Mouse (Mus musculus): ENCODE results near the gene Gm27179. TPM values are rescaled to one million over a fixed set of nuclear protein-coding genes. Genes with fewer than 3 reads are reported as not detected.
"Not testable (repeated sequence)": the region's sequence is repeated elsewhere in the genome, so short reads cannot be mapped to it uniquely, and the experiment has no call there.

Gene Gm27179
- polyA plus RNA-seq (2012; rRNA removed): not detected in 2 replicates

DNA sequence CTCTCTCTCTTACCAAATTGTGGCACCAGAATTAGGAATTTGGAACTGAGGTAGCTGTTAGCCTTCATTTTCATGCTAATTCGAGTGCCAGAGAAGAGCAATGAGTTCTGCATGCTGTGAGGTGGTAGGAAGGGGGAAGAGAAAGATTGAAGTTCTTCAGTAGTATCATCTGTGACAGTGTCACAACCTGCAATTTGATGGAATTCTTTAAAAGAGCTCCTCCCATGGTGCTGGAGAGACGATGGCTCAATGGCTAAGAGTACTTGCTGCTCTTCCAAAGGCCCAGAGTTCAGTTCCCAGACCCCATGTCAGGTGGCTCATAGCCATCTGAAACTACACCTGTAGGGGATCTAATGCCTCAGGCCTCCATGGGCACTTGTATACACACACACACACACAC lies at the start of gene Gm27179:
Gene Gm27179, minus strand, starts transcription at position 101 of the 400 bp plus-strand sequence.
- not testable (repeated sequence) for DNase-seq (ENCODE audit: low read depth)

DNA sequence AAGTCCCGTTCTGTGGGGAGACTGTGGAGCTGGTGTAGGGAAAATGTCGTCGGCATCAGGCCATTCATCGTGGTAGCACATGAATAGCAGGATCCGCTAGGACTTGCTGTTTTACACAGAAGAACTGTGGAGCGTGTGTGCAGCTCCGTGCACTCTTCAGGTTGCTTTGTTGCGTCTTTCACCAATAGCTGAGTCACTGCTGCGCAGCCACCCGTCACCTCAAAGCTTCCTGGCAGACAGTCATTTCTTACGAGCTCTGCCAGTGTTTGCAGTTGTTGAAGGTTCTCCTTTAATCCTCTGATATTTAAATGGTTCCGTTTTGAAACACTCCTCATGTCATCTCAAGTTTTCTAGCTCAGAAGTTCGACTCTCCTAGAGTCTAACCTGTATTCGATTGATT lies 45.2 kb upstream of the Gm27179 start:
- DNase-seq (ENCODE audit: low read depth): not testable (repeated sequence)

DNA sequence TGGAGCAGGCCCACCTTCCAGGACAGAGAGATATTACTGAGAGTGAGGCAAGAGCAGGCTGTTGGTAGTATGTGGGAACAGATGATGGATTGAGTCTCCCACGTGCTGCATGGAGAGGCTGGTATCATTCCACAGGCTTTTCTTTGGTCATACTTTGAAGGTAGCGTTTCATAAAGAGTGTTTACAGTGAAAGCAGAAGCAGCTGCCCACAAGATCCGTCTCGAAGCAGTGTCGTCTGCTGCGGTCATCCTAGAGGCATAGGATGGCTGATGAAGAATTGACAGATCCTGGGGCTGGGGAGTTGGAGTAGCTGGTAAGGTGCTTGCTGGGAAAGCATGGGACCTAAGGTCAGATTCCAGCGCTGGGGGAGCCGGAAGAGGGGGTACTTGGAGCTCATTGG lies 44.5 kb upstream of the Gm27179 start:
- DNase-seq (ENCODE audit: low read depth): not testable (repeated sequence)

DNA sequence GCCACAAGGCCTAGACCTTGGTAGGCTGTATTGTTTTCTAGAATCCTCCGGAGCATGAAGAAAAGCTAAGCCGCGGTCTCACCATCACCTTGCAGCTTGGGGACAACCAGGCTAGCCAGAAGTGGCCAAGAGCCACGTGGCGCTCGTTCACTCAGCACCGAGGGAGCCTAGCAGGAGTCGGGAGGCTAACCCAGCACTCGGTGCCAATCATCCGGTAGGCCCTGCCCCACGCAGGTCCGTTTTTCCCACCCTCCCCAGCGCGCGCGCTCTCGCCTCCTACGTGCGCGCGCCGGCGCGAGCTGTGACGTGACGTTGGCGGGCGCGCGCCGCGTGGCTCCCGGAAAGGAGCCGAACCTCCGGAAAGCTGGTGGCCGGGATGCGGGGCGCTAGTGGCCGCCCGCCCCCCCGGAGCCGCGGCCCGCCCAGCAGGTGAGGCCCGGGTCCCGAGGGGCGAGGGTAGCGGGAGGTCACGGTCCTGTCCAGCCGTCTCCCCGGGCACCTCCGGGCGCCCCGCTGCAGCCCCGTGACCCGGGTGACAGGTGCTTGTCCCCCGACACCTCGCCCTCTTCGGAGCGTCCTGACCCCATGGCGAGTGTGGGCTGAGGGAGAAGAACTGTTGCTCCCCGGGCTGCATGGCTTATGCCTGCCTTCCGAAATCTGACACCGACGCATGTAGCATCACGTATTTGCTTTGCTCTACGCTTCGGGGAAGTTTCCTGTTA lies 42.9 kb upstream of the Gm27179 start, which contains the start of gene Entpd4b:
Gene Entpd4b, plus strand, starts transcription at position 315 of the 722 bp plus-strand sequence.
- DNase-seq (ENCODE audit: low read depth): not testable (repeated sequence)

DNA sequence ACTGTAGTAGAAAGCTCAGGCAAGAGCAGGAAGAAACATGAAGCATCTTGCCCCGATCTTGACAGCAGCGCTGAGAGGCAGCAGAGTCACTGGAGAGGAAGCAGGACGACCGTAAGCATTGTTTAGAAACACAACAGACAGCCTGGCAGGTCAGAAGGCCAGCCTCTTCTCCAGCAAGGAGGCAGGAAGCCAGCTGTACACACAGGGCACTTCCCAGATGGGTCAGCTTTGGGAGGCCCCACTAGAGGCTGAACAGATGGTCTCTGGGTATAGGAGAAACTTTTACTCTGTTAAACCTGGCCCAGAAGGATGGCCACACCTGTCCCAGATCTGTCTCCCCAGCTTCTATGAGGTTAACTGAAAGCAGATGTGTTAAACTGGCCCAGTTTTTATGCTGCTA lies 35.0 kb upstream of the Gm27179 start:
- DNase-seq (ENCODE audit: low read depth): not testable (repeated sequence)

DNA sequence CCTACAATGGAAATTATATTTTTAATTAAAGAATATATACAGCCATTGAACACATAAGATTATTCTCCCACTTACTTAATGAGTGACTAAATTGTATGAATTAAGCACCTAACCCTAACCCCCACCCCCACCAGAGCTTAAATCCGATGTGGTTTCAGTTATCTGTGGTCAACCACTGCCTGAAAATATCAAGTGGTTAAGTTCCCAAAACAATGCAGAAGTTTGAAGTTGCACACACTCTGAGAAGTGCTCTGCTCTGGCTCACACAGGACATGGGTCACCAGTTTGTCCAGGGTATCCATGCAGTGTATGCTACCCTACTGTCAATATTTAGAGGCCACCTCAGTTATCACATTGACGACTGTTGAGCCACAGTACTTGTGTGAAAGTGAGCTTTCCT lies 32.7 kb upstream of the Gm27179 start:
- DNase-seq (ENCODE audit: low read depth): not testable (repeated sequence)

DNA sequence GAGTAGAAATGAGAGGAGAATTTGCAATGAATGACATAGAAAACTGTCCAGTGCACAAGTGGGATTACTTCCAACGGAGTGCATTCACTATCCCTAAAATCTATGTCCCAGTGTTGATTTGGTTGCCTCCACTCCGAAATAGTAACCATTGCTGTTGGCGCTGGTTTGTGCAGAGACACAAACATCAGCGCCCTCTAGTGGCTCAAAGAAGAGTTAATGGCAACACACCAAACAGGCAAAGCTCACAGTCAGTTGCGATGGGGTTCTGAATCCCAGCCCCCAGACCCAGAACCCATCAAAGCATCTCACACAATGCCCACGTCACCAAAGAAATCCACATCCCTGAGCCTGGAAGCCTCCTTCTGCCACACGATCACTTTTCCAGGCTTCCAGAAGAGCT lies 31.7 kb upstream of the Gm27179 start:
- DNase-seq (ENCODE audit: low read depth): not testable (repeated sequence)

DNA sequence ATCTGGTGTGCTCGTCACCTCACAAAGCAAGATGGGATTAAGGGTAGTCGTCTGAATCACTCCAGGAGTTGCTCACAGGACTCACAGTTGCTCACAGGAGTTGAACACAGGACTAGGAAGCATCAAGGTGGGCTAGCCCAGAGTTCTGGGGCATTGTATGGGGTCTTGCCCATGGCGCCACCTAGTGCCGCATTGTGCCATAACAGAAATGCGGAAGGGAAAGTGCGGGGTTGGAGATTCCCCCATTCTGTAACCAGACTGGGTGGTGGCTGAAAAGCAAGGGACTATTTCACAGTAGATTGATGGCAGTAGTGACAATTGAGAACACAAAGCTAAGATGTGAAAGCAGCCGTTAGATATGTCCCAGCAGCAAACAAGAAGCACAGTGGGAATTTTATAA lies 30.3 kb upstream of the Gm27179 start:
- DNase-seq (ENCODE audit: low read depth): not testable (repeated sequence)

DNA sequence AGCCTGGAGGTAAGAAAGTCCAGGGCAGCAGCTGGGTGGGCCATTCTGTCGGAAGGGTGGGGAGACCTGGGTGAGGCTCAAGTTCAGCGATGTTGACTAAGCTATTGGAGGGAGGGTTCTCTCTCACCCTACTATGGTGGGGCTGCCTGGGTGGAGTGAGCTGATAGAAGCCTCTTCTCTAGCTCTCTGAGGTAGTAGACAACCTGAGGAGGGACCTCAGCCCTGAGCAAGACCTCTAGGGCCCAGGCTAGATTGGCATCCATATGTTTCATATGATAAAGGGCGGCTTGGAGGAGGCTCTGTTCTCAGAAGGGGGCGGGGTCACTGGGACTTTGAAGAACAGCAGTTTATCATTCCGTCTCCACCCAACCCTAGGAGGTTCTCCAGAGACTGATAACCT lies 27.8 kb upstream of the Gm27179 start:
- not testable (repeated sequence) for DNase-seq (ENCODE audit: low read depth)

DNA sequence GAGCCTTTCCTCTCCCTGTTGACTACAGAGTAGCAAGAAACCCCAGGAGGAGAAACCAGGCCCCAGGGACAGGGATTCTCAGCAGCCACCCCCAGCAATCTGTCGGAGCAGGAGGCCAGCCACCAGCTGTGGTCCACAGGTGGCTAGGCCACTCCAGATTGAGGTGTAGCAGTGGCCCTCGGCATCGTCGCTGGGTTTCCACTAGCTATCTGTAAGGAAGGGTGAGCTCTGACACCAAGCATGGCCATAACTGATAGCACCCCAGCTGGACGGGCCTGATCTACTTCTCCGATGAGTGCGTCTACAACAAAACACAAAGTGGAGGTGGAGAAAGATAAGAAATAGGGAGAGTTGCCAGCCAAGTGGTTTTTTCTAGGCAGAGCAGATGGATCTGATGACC lies 24.2 kb upstream of the Gm27179 start:
- not testable (repeated sequence) for DNase-seq (ENCODE audit: low read depth)

DNA sequence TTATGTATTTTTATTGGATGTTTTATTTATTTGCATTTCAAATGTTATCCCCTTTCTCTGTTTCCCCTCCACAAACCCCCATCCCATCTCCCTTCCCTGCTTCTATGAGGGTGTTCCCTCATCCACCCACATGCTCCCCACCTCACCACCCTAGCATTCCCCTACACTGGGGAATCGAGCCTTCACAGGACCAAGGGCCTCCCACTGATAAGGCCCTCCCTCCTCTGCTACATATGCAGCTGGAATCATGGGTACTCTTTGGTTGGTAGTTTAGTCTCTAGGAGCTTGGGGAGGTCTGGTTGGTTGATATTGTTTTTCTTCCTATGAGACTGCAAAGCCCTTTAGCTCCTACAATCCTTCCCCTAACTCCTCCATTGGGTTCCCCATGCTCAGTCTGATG lies 13.9 kb upstream of the Gm27179 start:
- DNase-seq (ENCODE audit: low read depth): not testable (repeated sequence)

DNA sequence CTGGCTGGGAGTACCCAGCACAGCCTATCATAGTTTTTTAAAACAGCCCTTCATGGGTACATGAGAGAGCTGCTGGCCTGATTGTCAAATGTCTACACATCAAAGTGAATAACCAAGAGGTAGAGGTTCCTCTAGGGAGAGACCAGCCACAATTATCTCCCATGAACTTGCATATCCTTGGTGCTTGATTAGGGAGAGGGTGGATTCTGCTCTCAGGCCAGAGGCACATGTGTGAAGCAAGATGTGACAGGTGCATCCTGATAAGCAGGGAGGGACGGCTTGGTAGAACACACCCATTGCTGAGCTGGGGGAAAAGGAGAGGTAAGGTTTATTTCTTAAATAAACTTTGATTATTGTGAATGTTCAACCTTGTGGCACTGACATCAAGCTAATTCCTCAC lies 10.7 kb upstream of the Gm27179 start:
- not testable (repeated sequence) for DNase-seq (ENCODE audit: low read depth)

DNA sequence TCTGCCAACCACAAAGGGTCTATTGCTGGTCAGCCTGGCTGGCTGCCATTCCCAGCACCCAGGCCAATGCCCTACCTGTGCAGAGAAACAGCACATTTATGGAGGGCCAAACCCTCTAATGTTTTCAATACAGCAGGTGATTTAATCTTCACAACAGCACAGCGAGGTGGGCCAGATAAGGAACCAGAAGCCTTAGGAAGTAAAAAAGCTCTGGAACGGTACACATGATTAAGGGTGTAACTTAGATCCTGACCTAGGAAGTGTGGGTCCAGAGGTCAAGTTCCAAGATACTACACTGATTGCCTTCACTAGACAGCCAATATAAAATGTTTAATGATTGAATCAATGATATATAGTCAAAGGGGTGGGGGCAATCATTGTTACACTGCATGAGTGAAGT lies 8.5 kb upstream of the Gm27179 start:
- not testable (repeated sequence) for DNase-seq (ENCODE audit: low read depth)

DNA sequence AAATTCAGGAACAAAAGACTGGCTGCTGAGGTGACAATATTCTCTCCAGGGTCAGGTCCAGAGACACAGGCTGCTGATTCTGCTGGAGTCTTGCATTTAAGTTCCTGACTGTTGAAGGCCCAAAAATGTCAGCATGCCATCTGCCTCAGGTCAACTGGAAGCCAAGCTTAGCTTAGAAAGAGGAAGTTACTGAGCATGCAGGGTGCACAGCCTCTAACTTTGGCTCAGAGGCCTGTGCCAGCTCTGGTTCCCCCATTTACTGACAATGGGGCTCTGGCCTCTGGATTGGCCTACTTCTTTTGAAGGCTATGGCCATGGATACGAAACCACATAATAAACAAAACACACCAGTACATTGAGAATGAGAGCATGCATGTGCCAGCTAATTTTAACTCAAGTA lies 5.3 kb downstream of the Gm27179 start:
- DNase-seq (ENCODE audit: low read depth): not testable (repeated sequence)

DNA sequence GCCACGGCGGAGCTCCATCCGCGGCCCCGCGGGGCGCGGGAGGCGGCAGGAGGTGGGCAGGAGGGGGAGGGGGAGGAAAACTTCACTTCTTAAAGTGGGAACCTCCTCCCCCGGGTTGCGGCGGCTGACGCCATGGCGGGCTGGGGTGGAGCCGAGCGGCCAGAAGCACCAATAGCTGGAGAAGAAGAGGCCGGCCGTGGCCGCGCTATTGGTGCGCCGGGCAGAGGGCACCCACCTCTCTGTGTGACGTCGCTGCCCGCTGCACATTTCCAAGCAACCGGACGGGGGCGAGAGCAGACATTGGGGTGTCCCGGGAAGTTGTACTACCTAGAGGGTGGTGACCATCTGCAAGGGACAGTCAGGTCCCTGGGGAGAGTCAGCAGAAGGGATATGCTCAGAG lies 9.2 kb downstream of the Gm27179 start, which contains the start of gene Gm16867:
Gene Gm16867, minus strand, starts transcription at position 189 of the 400 bp plus-strand sequence.
- DNase-seq (ENCODE audit: low read depth): not testable (repeated sequence)

DNA sequence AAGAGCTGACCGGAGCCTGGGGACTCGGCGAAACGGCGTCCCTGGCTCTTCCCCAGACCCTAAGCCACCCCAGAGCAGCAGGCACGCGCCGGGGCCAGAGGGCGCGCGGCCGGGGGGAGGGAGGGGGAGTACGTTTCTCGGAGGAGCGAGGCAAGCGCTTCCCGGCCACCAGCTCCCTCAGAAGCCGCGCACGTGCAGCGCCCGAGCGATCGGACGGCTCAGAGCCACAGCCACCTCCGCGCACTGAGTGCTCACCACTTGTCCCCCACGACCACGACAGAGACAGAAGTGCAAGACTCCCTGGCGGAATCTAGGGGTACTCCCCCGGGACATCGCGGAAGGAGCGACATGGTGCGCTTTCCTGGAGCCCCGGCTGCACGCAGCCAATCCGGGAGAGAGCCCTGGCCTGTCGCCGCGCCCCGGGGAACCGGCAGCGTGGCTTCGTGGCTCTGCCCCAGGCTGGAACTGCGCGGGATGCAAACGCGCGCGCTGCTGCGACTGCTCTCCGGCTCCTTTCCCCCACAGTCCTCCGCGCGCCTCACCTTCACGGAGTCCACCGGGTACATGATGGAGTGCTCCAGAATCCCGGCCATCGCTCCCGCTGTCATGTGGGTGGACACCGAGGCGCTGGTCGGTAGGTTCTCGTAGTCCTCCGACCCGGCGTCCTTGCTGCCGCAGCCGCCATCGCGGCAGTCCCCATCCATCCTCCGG lies 9.8 kb downstream of the Gm27179 start:
- not testable (repeated sequence) for DNase-seq (ENCODE audit: low read depth)

DNA sequence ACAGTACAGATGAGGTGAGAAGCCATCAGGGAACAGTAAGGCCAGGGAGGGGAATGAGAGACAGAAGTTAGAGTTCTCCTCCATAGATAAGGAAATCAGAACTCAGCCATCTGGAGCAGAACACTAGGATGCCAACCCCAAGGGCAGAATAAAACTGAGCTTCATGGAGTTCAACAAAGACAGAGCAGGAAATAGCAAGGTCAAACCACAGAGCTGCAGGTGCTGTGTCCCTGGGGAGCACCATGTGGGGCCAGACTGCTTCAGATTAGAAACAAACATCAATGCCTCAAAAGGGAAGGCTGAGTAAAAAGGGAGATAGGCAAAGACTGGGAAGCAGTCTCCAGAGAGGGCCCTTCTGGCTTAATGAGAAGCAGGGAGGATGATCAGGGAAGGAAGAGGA lies 16.1 kb downstream of the Gm27179 start:
- DNase-seq (ENCODE audit: low read depth): not testable (repeated sequence)

DNA sequence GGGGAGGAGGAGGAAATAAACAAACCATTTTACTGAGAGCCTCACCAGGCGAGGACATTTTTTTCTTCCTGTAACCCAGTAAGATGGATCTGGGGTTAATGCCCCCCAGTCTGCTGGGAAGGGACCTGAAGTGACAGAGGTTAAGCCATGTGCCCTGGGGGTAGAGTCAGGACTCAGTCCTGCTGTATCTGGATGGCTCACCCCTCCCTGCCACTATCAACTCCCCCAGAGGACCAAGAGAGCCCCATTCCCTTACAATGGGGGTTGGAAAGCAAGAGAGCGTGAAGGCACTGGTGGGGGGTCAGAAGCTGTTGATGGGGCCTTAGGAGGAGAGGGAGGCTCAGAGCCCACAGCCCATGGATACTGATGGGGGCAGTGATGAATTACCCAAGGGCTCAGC lies 17.4 kb downstream of the Gm27179 start:
- DNase-seq (ENCODE audit: low read depth): not testable (repeated sequence)

DNA sequence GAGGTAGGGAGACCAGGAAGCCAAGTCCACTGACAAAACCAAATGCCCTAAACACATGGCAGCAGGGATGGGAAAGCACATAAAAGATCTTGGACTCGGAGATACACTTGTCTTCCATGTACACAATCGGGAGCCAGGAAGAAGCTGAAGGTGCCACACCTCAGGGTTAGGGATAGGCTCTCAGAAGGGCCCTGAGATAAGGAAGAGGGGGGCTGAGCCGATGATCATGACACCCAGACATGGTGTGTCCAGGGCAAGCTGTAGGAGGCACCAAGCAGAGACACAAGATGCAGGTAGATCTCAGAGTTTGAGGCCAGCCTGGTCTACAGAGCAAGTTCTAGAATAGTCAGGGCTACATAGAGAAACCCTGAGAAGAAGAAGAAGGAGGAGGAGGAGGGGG lies 17.8 kb downstream of the Gm27179 start:
- DNase-seq (ENCODE audit: low read depth): not testable (repeated sequence)

DNA sequence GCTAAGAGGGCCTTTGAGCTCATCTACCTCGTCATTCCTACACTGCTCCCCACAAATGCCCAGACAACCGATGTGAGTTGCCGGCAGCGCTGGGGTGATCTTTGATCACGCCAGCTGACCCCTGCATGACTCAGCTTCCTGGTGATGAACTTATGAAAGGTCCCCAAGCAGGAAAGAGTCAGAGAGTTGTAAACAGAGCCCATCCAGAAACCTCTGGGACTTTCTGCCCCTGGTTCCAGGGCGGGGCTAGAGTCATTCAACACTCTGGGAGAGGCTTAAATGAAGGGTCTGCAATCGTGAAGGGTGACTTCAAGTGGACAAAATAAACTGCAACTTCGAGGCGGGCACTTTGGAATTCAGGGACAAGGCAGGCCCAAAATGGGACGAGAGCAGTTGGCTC lies 24.3 kb downstream of the Gm27179 start:
- not testable (repeated sequence) for DNase-seq (ENCODE audit: low read depth)

DNA sequence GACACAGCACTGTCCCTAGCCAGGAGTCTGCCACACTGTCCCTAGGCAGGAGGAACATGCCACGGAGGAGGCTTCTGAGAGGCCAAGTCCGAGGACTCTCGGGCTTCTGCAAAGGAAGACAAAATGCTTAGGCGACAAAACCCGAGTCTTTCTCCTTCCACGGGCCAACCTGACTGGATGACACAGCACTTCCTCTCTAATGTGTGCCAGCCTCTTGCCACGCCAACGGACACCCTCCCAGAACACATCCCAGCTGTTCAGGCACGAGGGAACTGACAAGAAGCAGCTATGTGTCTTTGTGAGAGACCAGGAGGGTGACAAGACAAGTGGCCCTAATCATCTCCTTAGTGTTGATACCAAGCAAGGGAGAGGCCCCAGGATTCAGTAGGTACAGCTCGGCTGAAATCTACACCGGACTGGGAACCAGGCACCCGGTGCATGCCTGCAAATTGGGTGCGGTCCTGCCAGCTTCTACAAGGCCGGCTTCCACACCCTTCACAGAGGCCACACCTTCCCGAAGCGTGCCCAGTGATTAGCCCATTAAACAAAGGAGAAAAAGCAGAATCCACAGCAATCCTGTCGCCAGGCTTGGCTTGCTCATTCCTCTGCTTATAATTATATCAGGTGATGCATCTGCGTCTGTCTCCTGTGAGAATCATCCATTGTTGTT lies 26.7 kb downstream of the Gm27179 start:
- DNase-seq (ENCODE audit: low read depth): not testable (repeated sequence)

DNA sequence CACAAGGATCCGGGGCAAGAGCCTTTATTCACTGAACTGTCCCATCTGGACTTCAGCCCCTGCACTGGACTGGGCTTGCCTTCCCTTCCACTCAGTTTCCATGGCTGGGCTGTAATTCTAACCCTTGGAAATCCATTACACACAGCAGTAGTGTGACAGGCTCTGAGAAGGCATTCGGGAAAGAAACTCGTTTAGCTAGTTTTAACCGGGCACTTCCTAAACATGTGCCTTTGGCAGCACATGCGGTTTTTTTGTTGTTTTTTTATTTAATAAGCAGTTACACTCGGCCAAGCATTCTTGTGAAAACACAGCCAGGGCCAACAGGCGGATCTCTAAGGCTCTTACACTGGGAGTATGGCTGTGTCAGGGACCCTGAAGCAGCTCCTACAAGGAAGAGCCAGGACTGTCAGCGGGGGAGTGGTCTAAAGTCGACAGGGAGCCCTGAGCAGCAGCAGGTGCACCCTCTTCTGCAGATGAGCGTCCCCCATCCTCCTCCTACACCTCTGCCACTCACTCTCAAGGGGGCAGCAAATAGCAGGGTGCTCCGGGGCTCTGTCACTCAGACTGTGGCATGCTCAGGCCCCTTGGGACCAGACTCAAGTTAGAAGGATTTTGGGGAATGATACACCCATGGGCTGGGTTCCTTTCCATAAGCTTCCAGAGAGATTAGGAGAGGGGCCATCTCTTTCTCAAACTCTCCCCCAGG lies 38.3 kb downstream of the Gm27179 start:
- not testable (repeated sequence) for DNase-seq (ENCODE audit: low read depth)

Data from gonadal fat pad, adult 2 months (tissue).